Mouse (Mus musculus): ENCODE measurements around the gene Ttll3.
A peak's percentile ranks its signal among the peaks of the same experiment; 100 is the strongest.

Gene Ttll3

DNA sequence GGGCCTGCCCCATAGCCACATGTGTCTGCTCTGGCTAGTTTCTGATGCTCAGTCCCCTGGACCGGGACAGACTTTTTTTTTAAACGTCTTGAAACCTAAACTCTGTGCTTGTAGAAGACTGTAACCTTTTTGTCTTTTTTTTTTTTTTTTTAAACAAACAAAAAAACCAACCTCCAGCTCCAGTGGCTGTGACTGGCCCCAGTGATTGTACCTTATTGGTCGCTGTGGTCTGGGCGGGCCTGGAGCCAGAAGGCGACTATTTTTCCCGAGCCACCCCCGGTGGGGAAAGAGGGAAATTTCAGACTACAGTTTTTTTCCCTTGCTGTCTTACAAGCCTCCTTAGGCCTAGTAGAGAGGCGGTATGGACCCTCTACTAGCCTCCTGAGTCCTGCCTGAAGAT, at the start of gene Ttll3:
Gene Ttll3, plus strand, starts transcription at position 301 of the 400 bp plus-strand sequence.
- no peak for DNase-seq (ENCODE audit: low read depth)

DNA sequence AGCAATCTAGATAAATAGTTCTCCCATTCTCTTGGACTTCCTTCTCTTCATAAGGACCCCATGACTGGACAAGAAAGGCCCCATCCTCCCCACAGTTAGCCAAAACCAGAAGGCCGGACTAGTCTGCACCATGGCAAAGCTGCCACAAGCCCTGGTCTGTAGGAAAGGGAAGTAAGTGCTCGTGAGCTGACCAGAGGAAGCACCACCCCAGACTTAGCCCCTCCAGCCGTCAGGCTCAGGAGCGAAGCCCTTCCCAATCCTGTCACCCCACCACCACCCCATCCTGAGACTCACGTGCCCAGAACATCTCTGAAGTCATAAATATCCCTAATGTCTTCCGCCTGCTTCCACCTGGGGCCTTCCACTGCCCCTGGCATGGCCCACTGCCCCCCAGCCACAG, 47.5 kb upstream of the Ttll3 start:
- DNase-seq (ENCODE audit: low read depth) = no peak

DNA sequence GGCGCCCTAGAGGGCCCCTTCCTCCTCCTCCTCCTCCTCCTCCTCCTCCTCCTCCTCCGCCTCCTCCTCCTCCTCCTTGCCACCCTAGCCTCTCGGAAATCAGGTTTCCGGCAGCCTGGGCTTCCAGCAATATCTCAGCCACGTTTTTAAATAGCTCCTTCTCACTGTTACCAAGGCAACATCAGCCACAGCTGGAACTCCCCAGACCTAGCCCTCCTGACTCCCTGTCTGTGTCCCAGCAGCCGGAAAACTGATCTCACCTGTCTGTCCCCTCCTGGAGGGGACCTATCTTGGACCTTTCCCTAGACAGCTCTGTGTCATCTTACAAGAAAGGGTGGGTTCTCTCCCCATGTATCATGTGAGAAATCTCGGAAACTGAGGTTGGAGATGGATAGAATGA, 46.8 kb upstream of the Ttll3 start:
- DNase-seq (ENCODE audit: low read depth) = no peak

DNA sequence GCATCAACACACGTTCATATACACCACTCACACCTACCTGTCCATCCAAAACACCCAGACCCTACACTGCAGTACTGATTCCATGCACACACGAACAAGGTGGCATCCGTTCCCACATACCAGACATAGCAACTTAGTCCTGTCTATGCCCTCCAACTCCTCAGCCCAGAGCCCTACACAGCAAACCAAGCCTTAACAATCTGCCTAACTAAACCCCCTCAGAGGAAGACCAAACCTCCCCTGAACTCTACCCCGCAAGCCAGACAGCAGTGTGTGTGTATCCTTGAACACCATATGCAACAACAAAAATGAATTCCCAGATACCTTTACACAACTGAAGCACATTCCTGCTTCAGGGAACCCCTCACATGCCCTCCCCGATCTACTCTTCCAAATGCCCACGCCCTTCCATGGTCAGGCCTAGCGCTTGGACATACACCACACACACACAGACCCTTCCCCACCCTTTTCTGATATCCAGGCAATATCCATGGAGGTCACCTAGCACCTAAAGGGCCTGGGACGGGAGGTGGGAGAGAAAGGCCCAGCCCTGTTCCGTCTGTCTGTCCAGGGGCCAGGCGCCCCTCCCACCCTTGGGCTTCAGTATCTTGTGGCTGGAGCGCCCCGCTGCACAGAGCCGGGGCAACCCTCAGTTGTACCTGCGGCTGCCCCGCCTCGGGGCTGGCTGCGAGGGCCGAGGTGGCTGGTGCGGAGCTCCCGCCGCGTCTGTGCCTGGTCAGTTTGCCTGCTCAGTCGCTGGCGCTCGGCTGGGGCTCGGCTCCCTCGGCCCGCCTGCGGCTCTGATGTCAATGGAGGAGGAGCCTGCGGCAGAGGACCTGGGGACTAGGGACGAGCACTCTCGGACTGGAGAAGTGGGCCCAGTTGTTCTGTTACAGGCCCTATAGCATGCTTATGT, 45.6 kb upstream of the Ttll3 start, which contains the start of gene Camk1:
Gene Camk1, minus strand, starts transcription at position 808 of the 916 bp plus-strand sequence.
- no peak for DNase-seq (ENCODE audit: low read depth)

DNA sequence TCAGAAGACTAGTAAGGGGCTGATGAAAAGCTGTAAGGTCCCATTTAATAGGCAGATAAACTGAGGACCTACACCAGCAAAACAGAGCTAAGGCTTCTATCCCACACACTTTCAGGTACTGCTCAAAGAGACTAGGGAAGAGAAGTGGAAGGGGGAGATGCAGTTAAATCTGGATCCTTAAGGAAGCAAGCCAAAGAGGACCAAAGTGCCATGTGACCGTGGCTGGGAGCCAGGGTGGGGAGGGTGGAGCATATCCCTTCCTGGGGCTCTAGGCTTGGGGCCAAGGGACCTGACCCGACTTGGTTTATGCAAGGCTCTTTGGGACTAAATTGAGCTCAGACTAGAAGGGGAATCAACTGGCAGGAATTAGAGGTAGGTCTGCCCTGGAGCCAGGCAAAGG, 44.7 kb upstream of the Ttll3 start:
- DNase-seq (ENCODE audit: low read depth) = no peak

DNA sequence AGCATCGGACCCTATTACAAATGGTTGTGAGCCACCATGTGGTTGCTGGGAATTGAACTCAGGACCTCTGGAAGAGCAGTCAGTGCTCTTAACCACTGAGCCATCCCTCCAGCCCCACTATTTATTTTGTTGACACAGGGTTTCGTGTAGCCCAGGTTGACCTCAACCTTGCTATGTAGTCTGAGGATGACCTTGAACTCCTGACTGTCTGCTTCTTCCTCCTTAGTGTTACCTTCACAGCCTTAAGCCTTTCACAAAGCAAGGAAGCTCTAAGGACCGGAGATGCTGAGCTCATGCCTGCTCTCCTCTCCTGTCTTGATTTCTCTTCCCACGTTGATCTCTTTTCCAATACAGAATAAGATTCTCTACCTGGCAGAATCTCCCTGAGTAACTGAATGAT, 42.2 kb upstream of the Ttll3 start:
- no peak for DNase-seq (ENCODE audit: low read depth)

DNA sequence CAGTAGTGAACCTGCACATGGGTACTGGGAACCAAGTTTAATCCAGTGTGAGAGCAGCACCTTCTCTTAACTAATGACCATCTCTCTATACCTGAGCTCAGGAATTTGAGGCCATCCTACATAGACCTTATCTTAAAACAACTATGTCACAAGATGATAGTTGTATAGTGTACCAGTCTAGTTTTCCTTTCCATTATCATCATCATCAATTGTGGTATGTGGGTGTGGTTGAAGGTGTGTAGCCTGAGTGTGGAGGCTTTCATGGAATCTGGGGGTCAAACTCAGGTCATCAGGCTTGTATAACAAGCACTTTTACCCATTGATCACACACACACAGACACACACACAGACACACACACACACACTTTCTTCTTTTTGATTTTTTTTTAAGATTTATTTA, 38.5 kb upstream of the Ttll3 start:
- no peak for DNase-seq (ENCODE audit: low read depth)

DNA sequence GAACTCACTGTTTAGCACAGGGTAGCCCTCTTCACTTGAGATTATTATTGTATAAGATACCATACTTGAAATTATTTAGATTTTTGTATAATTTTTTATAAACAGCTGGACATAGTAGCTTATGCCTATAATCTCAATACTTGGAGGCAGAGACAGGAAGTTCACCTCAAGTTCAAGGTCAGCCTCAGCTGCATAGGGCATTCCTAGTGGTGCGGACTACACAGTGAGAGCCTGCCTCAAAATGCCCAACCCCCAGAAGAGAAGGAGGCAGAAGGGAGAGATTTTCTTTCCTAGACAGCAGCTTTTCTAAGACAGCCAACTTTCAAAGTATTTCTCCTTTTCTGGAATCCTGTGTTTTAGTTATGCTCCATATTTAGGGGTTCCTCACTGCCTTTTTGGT, 37.9 kb upstream of the Ttll3 start:
- no peak for DNase-seq (ENCODE audit: low read depth)

DNA sequence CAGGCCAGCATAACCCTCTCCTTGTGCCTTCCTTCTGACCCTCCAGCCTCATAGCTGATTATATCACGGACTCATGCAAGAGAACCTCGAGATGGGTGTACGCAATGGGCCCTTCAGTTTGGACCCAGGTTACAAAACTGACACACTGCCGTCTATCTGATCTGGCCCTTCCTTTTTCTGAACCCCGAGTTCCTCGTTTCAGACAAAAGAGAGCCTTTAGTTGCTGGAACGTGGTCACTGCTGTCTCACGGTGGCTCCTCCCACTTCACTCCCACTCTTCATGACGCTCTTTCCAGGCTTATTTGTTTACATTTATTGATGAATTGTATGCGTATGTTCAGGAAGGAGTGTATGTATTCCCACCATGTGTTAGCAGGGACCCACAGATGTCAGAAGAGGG, 37.4 kb upstream of the Ttll3 start:
- no peak for DNase-seq (ENCODE audit: low read depth)

DNA sequence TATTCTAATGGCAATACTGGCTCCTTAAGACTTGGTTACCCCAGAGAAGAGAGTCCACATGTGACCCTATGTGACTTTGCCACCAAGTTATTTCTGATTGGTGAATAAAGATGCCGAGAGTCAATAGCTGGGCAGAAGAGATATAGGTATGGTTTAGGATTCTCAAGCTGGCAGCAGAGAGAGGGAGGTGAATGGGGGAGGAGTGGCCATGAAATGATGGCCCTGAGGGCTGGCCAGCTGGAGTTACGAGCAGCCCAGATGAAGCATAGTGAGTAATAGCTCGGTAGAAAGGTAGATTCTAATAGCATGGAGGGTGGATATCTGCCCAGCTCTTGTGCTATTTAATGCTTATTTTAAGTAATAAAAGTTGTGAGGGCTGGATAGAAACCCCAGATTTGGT, 36.2 kb upstream of the Ttll3 start:
- no peak for DNase-seq (ENCODE audit: low read depth)

DNA sequence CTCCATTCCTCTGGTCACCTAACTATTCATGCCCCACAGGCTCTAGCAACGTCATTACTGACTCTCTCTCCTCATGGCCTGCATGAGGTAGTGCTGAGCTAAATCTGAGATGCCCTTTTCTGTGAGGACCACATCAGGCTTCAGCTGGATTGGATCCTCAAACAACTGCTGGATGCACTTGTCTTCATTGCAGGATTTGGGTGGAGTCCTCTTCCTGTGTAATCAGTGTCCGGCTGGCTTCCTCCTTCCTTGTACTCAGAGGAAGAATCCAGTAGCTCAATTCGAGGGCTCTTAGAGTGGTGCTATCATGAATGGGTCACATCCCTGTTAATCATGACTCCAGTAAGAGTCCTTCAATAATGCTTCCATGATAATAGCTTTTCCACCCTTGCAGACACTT, 35.4 kb upstream of the Ttll3 start:
- no peak for DNase-seq (ENCODE audit: low read depth)

DNA sequence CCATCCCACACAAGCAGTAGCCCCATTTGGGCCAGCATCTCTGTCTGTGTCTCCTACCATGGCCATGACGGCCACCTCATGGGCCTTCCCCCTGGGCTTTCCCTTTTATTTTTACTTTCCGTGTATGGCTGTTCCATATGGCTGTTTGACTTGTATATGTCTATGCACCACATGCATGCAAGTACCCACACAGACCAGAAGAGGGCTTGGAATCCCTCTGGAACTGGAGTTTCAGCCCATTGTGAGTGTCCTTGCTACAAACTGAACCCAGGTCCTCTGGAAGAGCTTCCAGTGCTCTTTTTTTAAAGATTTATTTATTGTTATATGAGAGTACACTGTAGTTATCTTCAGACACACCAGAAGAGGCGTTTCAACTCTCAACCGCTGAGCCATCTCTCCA, 27.6 kb upstream of the Ttll3 start:
- no peak for DNase-seq (ENCODE audit: low read depth)

DNA sequence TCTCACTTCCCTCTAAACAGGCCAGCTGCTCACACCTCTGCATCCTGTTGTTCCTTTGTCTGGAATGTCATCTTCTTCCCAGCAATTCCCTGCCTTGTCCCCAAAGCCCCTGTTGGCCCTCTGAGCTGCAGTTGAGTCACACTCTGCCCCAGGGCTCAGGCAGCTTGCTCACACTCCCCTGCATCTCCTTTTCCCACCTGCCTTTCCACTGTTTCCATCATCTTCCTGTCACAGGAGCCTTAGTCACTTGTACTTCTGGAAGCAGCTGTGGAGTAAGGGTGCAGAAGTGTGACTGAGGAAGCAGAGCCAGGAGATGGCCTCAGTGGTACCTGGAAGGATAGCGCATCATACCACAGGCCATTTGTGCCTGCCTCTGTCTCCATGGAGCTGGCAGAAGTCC, 26.8 kb upstream of the Ttll3 start:
- DNase-seq (ENCODE audit: low read depth) = no peak

DNA sequence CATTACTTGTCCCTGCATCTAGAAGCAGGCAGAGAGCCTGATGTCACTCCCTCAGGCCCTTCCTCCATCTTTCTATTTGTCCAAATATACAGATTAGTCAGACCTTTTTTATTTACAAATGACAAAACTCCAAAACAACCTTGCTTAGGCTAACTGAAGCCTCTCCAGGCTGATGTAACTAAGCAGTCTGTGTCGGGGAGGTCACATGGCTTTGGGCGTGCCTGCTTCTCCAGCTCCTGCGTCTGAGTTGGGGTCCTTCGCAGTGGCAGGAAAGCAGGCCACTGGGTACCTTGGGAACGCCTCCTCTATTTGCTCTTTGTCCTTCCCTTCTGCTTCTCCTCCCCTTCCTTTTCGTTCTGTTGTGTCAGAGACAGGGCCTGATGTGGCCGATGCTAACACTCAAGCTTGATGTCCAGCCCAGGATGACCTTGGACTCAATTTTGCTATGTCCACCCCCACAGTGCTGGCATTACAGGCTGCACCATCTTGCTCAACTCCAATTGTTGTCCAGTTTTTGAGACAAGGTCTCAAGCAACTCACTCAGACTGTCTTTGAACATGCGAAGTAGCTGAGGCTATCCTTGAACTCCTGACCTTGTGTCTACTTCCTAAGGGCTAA, 24.4 kb upstream of the Ttll3 start:
- DNase-seq (ENCODE audit: low read depth) = no peak

DNA sequence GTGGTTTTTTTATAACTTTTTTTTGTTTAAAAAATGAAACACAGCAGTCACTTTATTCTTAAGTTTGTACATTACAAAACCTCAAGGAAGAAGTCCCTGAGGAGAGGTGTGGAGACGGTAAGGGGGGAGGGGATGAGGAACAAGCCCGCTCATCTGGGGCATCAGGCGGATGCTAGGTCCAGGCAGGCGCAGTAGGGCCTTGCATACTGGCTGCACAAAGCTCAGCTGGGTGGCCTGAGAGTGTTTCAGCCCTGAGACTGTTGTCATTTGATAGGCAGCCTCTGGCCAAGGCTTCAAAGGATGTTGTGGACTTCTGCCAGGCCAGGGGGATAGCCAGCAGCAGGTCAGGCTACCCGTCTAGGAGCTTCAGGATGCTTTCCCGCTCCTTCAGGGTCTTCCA, 22.4 kb upstream of the Ttll3 start:
- no peak for DNase-seq (ENCODE audit: low read depth)

DNA sequence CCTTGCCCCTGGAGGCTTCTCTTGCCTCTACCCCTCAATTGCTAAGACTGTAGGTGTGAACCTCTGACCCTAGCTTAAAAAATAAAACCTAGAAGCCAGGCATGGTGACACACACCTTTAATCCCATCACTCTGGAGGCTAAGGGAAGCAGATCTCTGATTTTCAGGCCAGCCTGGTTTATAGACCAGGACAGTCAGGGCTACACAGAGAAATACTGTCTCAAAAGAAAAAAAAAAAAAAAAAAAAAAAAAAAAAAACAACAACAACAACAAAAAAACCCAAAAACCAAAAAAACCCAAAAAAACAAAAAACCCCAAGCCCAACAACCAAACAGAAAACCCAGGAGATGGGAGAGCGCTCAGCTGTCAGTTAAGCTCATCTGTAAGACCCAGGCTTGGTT, 21.5 kb upstream of the Ttll3 start:
- no peak for DNase-seq (ENCODE audit: low read depth)

DNA sequence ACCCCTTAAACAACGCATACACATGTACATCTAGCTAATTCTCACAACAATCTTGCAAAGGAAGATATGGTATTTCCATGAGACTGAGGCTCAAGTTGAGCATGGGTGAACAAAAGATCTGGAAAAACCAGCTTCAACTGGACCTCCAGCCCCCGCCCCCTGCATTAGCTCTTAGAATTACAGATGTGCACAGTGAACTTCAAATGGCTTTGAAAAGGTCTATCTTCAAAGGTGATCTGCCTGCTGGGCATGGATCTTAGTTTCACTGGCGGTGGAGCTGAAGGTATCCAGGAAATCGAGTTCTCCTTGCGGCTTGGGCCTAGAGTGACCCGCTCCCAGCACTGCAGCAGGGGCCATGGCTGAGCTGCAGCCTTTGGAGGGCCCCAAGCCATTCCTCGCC, 20.9 kb upstream of the Ttll3 start:
- no peak for DNase-seq (ENCODE audit: low read depth)

DNA sequence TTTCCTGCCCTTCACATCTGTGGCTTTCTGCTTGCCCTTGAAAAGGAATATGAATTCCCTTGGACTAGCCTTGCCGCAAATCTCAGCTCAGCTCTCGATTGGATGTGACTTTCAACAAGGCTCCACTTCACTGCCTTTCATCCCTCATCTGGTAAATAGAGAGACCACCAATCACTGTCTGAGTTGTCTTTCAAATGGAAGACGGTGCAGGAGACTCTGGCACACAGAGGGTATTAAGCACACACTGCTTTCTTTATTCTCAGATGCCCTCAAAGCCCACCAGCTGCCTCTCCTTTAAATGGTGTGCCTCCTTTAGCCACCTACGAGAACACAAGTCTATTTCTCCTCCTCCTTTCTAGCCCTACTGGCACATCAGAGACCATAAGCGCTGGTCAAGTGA, 20.5 kb upstream of the Ttll3 start:
- no peak for DNase-seq (ENCODE audit: low read depth)

DNA sequence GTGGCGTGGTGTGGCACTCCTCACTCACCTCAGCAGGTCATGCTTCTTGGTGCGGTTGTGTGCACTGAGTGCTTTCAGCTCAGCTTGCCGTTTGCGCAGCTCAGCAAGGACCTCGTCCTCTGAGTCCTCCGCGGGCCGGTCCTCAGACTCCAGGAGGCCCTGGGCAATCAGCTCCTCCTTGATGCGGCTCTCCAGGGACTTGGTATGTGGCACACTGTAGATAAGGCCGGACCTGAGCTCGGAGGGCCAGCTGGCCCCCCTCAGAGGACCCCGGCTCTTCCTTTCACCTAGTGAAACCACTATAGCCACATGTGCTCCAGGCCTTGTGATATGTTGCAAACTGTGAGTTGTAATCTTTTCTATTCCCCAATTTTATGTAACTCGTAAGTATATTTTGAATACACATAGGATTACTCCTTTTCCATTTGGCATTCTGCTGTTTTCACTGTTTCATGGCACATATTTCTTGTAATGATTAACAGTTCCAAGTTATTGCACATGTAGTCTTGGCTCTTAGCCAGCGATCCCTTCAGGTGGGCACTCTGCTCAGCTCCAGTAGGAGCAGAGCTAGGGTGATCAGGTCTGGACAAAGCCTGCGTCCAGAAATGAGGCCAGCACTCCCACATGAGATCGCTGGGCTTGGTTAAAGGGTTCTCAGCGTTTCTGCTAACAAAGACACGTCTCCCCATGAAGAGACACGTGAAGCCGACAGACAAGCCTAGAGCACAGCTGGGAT, 18.7 kb upstream of the Ttll3 start:
- no peak for DNase-seq (ENCODE audit: low read depth)

DNA sequence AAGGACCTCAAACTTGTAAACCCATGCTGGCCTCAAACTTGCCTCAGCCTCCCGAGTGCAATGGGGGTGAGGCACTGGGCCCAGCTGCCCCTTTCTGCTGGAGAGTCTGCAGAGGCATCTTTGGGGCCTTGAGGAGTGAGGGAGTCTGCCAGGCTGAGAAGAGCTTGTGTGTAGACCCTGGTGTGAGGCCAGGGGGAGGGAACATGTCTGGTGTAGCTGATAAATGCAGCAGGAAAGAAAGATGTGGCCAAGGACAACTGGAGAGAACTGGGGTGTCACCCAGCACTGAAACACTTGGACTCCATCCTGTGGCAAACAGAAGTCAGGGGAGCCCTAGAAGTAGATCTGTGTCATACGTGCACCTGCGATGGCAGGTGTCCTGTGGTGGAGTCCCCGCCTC, 15.6 kb upstream of the Ttll3 start:
- DNase-seq (ENCODE audit: low read depth) = no peak

DNA sequence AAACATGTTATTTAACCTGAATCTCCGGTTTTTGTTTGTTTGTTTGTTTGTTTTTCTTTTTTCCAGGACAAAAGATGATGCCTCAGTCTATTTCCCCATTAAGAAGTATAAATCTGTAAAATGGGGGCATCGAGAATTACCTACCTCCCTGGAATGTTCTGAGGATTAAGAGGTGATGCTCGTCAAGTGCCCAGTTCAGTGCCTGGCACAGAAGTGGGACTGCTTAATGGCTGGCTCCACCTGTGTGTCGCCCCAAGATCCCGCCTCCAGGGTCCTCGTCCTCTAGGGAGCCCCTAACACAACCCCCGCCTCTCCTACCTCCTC, 11.9 kb upstream of the Ttll3 start:
- no peak for DNase-seq (ENCODE audit: low read depth)

DNA sequence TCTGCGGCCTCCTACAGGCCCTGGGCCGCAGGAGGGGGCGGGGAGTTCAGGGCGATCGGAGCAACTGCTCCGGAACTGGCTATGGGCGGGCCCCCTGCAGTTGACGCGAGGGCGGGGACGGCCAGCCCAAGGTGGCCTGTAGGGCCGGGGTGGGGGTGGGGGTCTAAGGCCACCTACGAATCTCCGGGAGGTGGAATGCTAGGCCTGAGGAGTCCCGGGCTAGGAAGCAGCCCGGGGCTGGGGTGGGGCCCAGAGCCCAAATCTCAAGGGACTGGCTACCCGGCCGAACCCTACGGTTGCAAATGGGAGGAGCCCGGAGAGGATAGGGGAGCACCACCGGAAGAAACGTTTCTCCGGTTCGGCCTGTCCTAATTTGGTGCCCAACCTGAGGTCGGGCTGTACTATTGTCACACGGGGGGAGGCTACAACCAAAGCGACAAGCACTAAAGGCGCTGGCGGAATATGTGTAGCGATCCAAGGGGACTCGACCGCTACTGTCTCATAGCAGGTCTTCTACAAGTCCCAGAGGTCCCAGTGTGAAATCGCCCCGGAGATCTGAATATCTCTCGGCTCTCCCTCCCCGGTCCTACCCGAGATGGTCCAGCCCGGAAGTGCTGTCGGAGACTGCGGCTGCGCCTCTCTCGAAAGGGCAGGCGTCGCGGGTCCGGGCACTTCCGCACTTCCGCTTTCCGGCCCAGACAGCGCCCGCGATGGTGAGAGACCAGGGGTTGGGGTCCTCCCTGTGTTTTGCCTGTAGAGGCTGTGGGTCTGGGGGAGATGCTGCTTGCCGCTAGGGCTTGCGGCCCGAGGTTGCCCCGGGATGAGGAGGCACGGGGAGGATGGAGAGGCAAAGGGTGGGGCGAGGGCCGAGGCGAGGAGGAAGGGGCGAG, 11.3 kb upstream of the Ttll3 start, which contains the start of the genes Tada3 and Arpc4:
Gene Tada3, minus strand, starts transcription at position 388 of the 890 bp plus-strand sequence.
Gene Arpc4, plus strand, starts transcription at position 620 of the 890 bp plus-strand sequence.
- DNase-seq (ENCODE audit: low read depth) = peak; percentile 85

All from fibroblast of lung, adult 2 months (primary cell).